Mouse (Mus musculus): ENCODE measurements around the gene Nipa2. TPM values are rescaled to one million over a fixed set of nuclear protein-coding genes. Genes with fewer than 3 reads are reported as not detected.
A peak's percentile ranks its signal among the peaks of the same experiment; 100 is the strongest.
"Not testable (repeated sequence)": the region's sequence is repeated elsewhere in the genome, so short reads cannot be mapped to it uniquely, and the experiment has no call there.

Gene Nipa2
- total RNA-seq, 2 experiments from 2014 or later = 41.7 to 44.4 TPM

GRCm38 (mm10) chr7:55956054-55956453, 6.2 kb downstream of the Nipa2 start:
- DNase-seq (ENCODE audit: low spot score in 2 of 2) = no peak

- no peak for DNase-seq (ENCODE audit: low spot score in 2 of 2)
These were observed 23.9 kb downstream of the Nipa2 start for GRCm38 (mm10) chr7:55938341-55938740.

DNA sequence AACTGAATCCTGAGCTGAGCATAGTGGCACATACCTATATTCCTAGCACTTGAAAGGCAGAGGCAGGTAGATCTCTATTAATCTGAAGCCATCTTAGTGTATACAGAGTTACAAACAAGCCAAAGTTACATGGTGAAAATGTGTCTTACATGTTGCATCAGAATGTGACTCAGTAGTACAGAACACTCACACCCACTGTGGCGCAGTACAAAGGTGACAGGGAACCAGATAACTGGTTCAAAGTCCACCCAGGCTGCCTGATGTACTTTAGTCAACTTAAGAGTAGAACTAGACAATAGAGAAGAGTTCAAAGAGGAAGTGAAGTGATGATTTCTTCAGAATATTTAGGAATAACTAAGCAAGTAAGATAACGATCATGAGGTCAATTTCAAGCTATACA, 27.3 kb downstream of the Nipa2 start:
- no peak for DNase-seq (ENCODE audit: low spot score in 2 of 2)

GRCm38 (mm10) chr7:55928649-55929048, 33.6 kb downstream of the Nipa2 start:
- no peak for DNase-seq (ENCODE audit: low spot score in 2 of 2)

DNA sequence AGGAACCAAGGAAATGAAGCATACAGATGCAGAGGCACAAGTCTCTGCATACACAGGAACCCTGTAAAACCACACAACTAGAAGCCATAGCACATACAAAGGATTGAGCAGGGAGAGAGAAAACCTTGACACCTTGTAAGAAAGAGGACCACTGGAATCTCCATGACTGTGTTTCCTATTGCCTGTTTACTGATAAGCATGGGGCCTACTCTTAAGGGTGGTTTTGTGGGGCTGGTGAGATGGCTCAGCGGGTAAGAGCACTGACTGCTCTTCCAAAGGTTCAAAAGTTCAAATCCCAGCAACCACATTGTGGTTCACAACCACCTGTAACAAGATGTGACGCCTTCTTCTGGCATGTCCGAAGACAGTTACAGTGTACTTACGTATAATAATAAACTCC, 35.0 kb downstream of the Nipa2 start:
- no peak for DNase-seq (ENCODE audit: low spot score in 2 of 2)

DNA sequence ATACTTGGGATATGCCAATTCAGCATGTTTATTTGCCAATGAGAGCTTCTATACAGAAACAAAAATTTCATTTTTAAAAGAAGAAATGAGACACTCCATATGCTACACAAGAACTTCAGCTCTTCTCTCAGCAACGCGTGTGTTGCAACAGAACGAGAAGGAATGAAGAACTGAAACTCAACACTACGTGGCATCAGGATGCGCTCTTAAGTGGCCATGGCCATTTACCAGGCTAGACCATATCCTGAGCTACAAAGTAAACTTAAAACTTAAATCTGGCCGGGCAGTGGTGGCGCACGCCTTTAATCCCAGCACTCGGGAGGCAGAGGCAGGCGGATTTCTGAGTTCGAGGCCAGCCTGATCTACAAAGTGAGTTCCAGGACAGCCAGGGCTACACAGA, 43.9 kb downstream of the Nipa2 start:
- DNase-seq (ENCODE audit: low spot score in 2 of 2) = not testable (repeated sequence)

DNA sequence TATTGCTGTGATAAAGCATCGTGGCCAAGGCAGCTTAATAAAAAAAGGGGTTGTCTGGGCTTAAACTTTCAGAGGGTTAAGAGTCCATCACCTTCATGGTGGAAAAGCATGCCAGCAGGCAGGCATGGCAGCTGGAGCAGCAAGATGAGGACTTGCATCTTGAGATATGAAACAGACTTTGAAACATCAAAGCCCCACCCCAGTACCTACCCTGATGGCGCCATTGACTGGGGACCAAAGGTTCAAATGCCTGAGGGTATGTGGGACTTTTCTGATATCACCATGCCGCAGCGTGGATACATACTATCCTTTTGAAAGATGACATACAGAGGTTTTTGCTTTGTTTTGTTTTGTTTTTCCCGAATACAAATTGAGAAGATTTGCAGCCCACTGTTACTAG, 50.2 kb downstream of the Nipa2 start:
- DNase-seq (ENCODE audit: low spot score in 2 of 2) = no peak

GRCm38 (mm10) chr7:55911371-55911770, 50.9 kb downstream of the Nipa2 start:
- no peak for DNase-seq (ENCODE audit: low spot score in 2 of 2)

GRCm38 (mm10) chr7:55910356-55910755, 51.9 kb downstream of the Nipa2 start:
- no peak for DNase-seq (ENCODE audit: low spot score in 2 of 2)

DNA sequence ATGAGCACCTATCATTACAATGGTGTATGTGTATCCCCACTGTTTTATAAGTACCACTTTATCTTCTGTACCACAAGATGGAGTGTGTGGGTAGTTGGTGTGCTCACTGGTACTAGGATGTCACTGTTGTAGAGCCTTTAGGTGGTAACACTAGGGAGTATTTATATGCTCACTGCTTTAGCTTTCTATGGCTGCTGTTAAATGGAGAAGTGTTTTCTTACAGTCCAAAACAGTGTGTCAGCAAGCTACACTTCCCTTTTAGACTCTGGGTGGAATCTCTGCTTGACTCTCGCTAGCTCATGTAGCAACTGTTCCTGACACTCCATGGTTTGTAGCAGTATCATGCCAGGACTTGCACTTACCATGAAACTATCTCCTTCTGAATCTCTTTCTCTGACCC, 52.8 kb downstream of the Nipa2 start:
- no peak for DNase-seq (ENCODE audit: low spot score in 2 of 2)

DNA sequence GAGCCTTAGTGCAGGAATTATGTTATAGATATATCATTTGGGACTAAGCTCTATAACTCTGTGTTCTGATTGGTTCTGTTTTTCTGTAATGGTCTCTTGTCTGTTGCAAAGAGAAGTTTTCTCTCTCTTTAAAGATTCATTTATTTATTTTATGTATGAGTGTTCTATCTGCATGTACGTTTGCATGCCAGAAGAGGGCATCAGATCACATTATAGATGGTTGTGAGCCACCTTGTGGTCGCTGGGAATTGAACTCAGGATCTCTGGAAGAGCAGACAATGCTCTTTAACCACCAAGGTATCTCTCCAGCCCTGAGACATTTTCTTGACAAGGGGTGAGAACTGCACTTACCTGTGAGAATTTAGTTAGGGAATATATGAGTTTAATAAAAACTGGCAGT, 56.8 kb downstream of the Nipa2 start:
- DNase-seq (ENCODE audit: low spot score in 2 of 2) = no peak

DNA sequence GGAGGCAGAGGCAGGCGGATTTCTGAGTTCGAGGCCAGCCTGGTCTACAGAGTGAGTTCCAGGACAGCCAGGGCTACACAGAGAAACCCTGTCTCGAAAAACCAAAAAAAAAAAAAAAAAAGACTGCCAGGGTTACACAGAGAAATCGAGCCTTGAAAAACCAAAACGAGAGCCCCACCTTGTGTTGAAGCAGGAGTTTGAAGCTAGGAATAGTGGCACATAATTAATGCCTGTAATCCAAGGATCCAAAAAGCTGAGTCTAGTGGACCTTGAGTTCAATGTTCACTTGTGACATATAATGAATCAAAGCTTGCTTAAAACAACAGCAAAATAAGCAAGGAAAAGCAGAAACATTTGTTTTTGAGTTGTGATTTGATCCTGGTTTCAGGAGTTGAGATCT, 58.5 kb downstream of the Nipa2 start:
- DNase-seq (ENCODE audit: low spot score in 2 of 2) = no peak

- DNase-seq (ENCODE audit: low spot score in 2 of 2) = peak in 1 of 2 experiments; percentile 52
These were observed 70.5 kb downstream of the Nipa2 start for GRCm38 (mm10) chr7:55891797-55892196.

GRCm38 (mm10) chr7:55890731-55891130, 71.5 kb downstream of the Nipa2 start:
- peak; percentile 60 to 75 for DNase-seq (ENCODE audit: low spot score in 2 of 2)

GRCm38 (mm10) chr7:55889996-55890395, 72.3 kb downstream of the Nipa2 start:
- DNase-seq (ENCODE audit: low spot score in 2 of 2) = no peak

GRCm38 (mm10) chr7:55888603-55889002, 73.7 kb downstream of the Nipa2 start:
- no peak for DNase-seq (ENCODE audit: low spot score in 2 of 2)

Other genes starting within 250 kb of the Nipa2 start
- 10 to 100 TPM; 12.3 to 13.0 TPM for gene Siglech, start 194.3 kb downstream of the Nipa2 start, total RNA-seq (2021)
- 10 to 100 TPM; 25.1 to 27.2 TPM for gene Tubgcp5, start 168.3 kb downstream of the Nipa2 start, total RNA-seq (2021)
- gene Cyfip1, start 120.7 kb downstream of the Nipa2 start, total RNA-seq (2021) = 100 to 1,000 TPM; 108 to 113 TPM
- 10 to 100 TPM; 57.1 to 59.4 TPM for gene Nipa1, start 57.5 kb upstream of the Nipa2 start, total RNA-seq (2021)
- 100 to 1,000 TPM; 122 to 136 TPM for gene Herc2, start 87.7 kb upstream of the Nipa2 start, total RNA-seq (2021)